28 mouse cellular contexts compared by ENCODE assay signal in genomic region chr4:117545448-117545847, GRCm38 (mm10). TPM values are rescaled to one million over a fixed set of nuclear protein-coding genes. Genes with fewer than 3 reads are reported as not detected.
DNase-seq lines count a peak whose midpoint lies in the region; ATAC-seq and TF ChIP-seq lines count a peak whose summit lies in the region.
"Had no signal": no experiment of that assay in that cellular context is flagged by ENCODE, and none has a peak within 500 bp of the region (broad histone marks: within the 10 kb centered on the region; RNA-seq: fewer than 3 reads in every experiment).

No protein-coding gene starts in this region.

- no peaks in the 10 kb centered on the region for H3K9me3 ChIP-seq in CH12.LX (replicated peaks; ENCODE audit: low read length)
- no peaks in the 10 kb centered on the region for H3K9me3 ChIP-seq in lung, postnatal 0 days (ENCODE audit: low read length)
- H3K9me3 ChIP-seq: forebrain, embryonic 10.5 days; forebrain, embryonic 13.5 days; G1E; heart, embryonic 10.5 days; heart, embryonic 13.5 days had no signal

- no peaks in the 10 kb centered on the region for H3K79me2 ChIP-seq in CH12.LX (replicated peaks; ENCODE audit: control insufficient read depth, extremely low read depth, insufficient read depth, poor library complexity, severe bottlenecking)

- TF ChIP-seq CTCF in CH12.LX (conservative IDR thresholded peaks at IDR 0.05 in 1 of 2, IDR thresholded peaks at IDR 0.05 in 1 of 2; ENCODE audit: low read depth in 2 of 2, low read length in 2 of 2): no peak
- TF ChIP-seq CTCF in lung, postnatal 0 days (IDR thresholded peaks at IDR 0.05): no peak

- in situ Hi-C loops in CH12.LX (cut with MboI; ENCODE audit: low pct_ligation_motif_present, low pct_unique_long_range_greater_than_20kb, low sequenced_read_pairs): no loop called here

- TF ChIP-seq EP300 in CH12.LX (IDR thresholded peaks at IDR 0.05; ENCODE audit: low read length): peak; percentile 24; the same call in 1 of the 2 replicates
- no peak for TF ChIP-seq EP300 in lung, postnatal 0 days (IDR thresholded peaks at IDR 0.05)

- no peak overlapping the region for H3K9ac ChIP-seq in CH12.LX (ENCODE audit: insufficient read depth, low read depth)
- H3K9ac ChIP-seq in lung, postnatal 0 days (replicated peaks; ENCODE audit: low read depth): no peak overlapping the region
- H3K9ac ChIP-seq: forebrain, embryonic 13.5 days; heart, embryonic 13.5 days; hindbrain, embryonic 14.5 days had no signal

- DNase-seq in CH12.LX (ENCODE audit: extremely low read depth): peak; percentile 48
- DNase-seq in embryo, embryonic 11 days: no peak
- DNase-seq in lung, postnatal 0 days (ENCODE audit: low spot score): no peak
- DNase-seq in left cerebral cortex, adult 18-20 months (ENCODE audit: low spot score in 2 of 2): no peak
- no peak for DNase-seq in thymus, postnatal 10 days (ENCODE audit: low spot score in 2 of 2)
- DNase-seq: adrenal gland, postnatal 10 days; cerebellum, adult 11-12 months; cerebellum, adult 8-10 months; cerebellum, postnatal 10 days; cerebellum, postnatal 36 days; gastrocnemius, adult 2 months; gastrocnemius, postnatal 14 days; heart, adult 2 months; heart, postnatal 14 days; heart, postnatal 4 days had no signal

- no peak overlapping the region for H3K27ac ChIP-seq in CH12.LX (ENCODE audit: insufficient read depth, low read depth)
- no peak overlapping the region for H3K27ac ChIP-seq in lung, postnatal 0 days (ENCODE audit: low read length)
- H3K27ac ChIP-seq: forebrain, embryonic 10.5 days; forebrain, embryonic 13.5 days; gastrocnemius, adult 2 months; heart, adult 2 months; heart, embryonic 10.5 days; heart, embryonic 13.5 days; hindbrain, embryonic 14.5 days; hindbrain, postnatal 0 days had no signal

- no peak overlapping the region for H3K4me2 ChIP-seq in CH12.LX (ENCODE audit: insufficient read depth, low read depth, poor library complexity, severe bottlenecking)
- no peak overlapping the region for H3K4me2 ChIP-seq in lung, postnatal 0 days (replicated peaks; ENCODE audit: low read depth, low read length)
- H3K4me2 ChIP-seq: forebrain, embryonic 13.5 days; heart, embryonic 13.5 days; hindbrain, embryonic 14.5 days had no signal

- no peaks in the 10 kb centered on the region for H3K36me3 ChIP-seq in CH12.LX (replicated peaks in 1 of 2; ENCODE audit: control insufficient read depth in 1 of 2, insufficient read depth in 1 of 2, low read length in 1 of 2)
- no peaks in the 10 kb centered on the region for H3K36me3 ChIP-seq in lung, postnatal 0 days (ENCODE audit: insufficient read depth, low read length)
- H3K36me3 ChIP-seq: forebrain, embryonic 10.5 days; G1E; heart, embryonic 10.5 days; heart, embryonic 13.5 days had no signal

- no peaks in the 10 kb centered on the region for H3K27me3 ChIP-seq in CH12.LX (replicated peaks)
- no peaks in the 10 kb centered on the region for H3K27me3 ChIP-seq in lung, postnatal 0 days (replicated peaks; ENCODE audit: insufficient read depth, low read length)
- H3K27me3 ChIP-seq: forebrain, embryonic 13.5 days; heart, embryonic 13.5 days; Patski had no signal

- H3K4me1 ChIP-seq in CH12.LX (ENCODE audit: control insufficient read depth in 1 of 2, insufficient read depth in 2 of 2): peaks cover 11 to 38% of the 10 kb centered on the region in 2 experiments; a peak in 3 of 4 replicates
- no peaks in the 10 kb centered on the region for H3K4me1 ChIP-seq in lung, postnatal 0 days (ENCODE audit: insufficient read depth, low read depth, low read length)

- TF ChIP-seq POLR2A in CH12.LX (IDR thresholded peaks at IDR 0.05; ENCODE audit: low read depth, low read length): no peak

- peak; percentile 46 for ATAC-seq in common myeloid progenitor, adult 5-6 weeks (replicated peaks; ENCODE audit: low read depth, poor library complexity, severe bottlenecking)
- ATAC-seq in megakaryocyte, adult 5-6 weeks (ENCODE audit: poor library complexity, severe bottlenecking): peak; percentile 61
- ATAC-seq in monocyte, adult 5-6 weeks (replicated peaks; ENCODE audit: insufficient number of reproducible peaks, low FRiP score, low TSS enrichment, poor library complexity, severe bottlenecking): 0 out of 2 replicates have a peak, but pooled peaks have one; percentile 28
- ATAC-seq in lung, postnatal 0 days: no peak
- ATAC-seq: forebrain, embryonic 13.5 days; forebrain, embryonic 16.5 days; hindbrain, postnatal 0 days; inflammation-experienced regulatory T-cells, adult 6 months; Patski had no signal

- WGBS in lung, postnatal 0 days: 85% methylated on average over 3 of the region's 3 CpGs

- TF ChIP-seq RAD21 in CH12.LX (IDR thresholded peaks at IDR 0.05; ENCODE audit: low read depth, low read length): no peak

- H3K4me3 ChIP-seq in CH12.LX (replicated peaks in 1 of 3; ENCODE audit: low read depth in 2 of 3, low read length in 2 of 3, poor library complexity in 1 of 3): no peak overlapping the region
- H3K4me3 ChIP-seq in lung, postnatal 0 days (ENCODE audit: low read depth, low read length): no peak overlapping the region
- H3K4me3 ChIP-seq: forebrain, embryonic 10.5 days; forebrain, embryonic 13.5 days; gastrocnemius, adult 2 months; heart, adult 2 months; heart, embryonic 10.5 days; heart, embryonic 13.5 days had no signal

- dilution Hi-C loops in CH12.LX (cut with MboI; ENCODE audit: extremely low pct_ligation_motif_present, extremely low pct_unique_long_range_greater_than_20kb, low sequenced_read_pairs): no loop called here

TF ChIP-seq in CH12.LX, 34 proteins besides CTCF, POLR2A, EP300 and RAD21:
- TF ChIP-seq USF1 (IDR thresholded peaks at IDR 0.05; ENCODE audit: low read depth, low read length): peak; percentile 47
- no peak for TF ChIP-seq UBTF (IDR thresholded peaks at IDR 0.05; ENCODE audit: low read depth, low read length)
- TF ChIP-seq USF2 (conservative IDR thresholded peaks at IDR 0.05; ENCODE audit: low read depth, low read length): peak; percentile 36
- peak; percentile 76 for TF ChIP-seq BHLHE40 (IDR thresholded peaks at IDR 0.05; ENCODE audit: low read depth, low read length)
- TF ChIP-seq SIN3A (IDR thresholded peaks at IDR 0.05; ENCODE audit: low read length): no peak
- no peak for TF ChIP-seq NRF1 (IDR thresholded peaks at IDR 0.05; ENCODE audit: low read depth, low read length)
- no peak for TF ChIP-seq E2F4 (IDR thresholded peaks at IDR 0.05; ENCODE audit: insufficient replicate concordance, low read depth, low read length)
- TF ChIP-seq IRF4 (IDR thresholded peaks at IDR 0.05; ENCODE audit: low read depth, low read length): 0 out of 2 replicates have a peak, but pooled peaks have one; percentile 13
- TF ChIP-seq RCOR1 (conservative IDR thresholded peaks at IDR 0.05; ENCODE audit: low read depth, low read length): no peak
- TF ChIP-seq ETS1 (conservative IDR thresholded peaks at IDR 0.05; ENCODE audit: low read depth, low read length): peak; percentile 40; the same call in 1 of the 2 replicates
- TF ChIP-seq JUN (IDR thresholded peaks at IDR 0.05; ENCODE audit: insufficient read depth, low read depth, low read length): no peak
- no peak for TF ChIP-seq MYC (IDR thresholded peaks at IDR 0.05; ENCODE audit: low read depth, low read length)
- no peak for TF ChIP-seq HCFC1 (IDR thresholded peaks at IDR 0.05; ENCODE audit: low read depth, low read length)
- TF ChIP-seq JUND (conservative IDR thresholded peaks at IDR 0.05; ENCODE audit: low read depth, low read length): no peak
TF ChIP-seq in CH12.LX: peak in this region for 5.

RNA-seq across cellular contexts. Expression of gene Eri3, which starts 4.7 kb away (rescaled TPM):
- total RNA-seq in CH12.LX (2012; rRNA removed): 31.6 and 38.0 TPM in 2 replicates
- total RNA-seq in CH12.LX (2014; rRNA removed): 28.4 and 31.2 TPM in 2 replicates
- polyA plus RNA-seq in CH12.LX (2012; ENCODE audit: insufficient read length, low read depth): 31.1 and 31.9 TPM in 2 replicates
- 27.1 and 37.4 TPM in 2 replicates for total RNA-seq in common myeloid progenitor, adult 5-6 weeks (2017)
- total RNA-seq in megakaryocyte, adult 5-6 weeks (2015): 36.8 and 39.7 TPM in 2 replicates
- total RNA-seq in megakaryocyte, adult 5-6 weeks (2017): 12.9 and 13.3 TPM in 2 replicates
- total RNA-seq in monocyte, adult 5-6 weeks (2017): 10.0 to 57.7 TPM (median 14.9 TPM) in 3 replicates
- 75.1 and 79.3 TPM in 2 replicates for polyA plus RNA-seq in lung, postnatal 0 days (2015; fragmentation: Nextera tagmentation; extraction: Ambion mirVana)
- 100 to 1,000 TPM; 211 to 231 TPM for total RNA-seq in left cerebral cortex, adult 18-20 months (2021)

RNA-seq across cellular contexts. Expression of gene Rnf220, which starts 48.6 kb away (rescaled TPM):
- 78.7 and 86.8 TPM in 2 replicates for total RNA-seq in CH12.LX (2012; rRNA removed)
- 64.4 and 67.2 TPM in 2 replicates for total RNA-seq in CH12.LX (2014; rRNA removed)
- 117 and 122 TPM in 2 replicates for polyA plus RNA-seq in CH12.LX (2012; ENCODE audit: insufficient read length, low read depth)
- 86.4 and 99.5 TPM in 2 replicates for total RNA-seq in common myeloid progenitor, adult 5-6 weeks (2017)
- total RNA-seq in megakaryocyte, adult 5-6 weeks (2015): 38.7 and 40.6 TPM in 2 replicates
- 76.7 and 84.3 TPM in 2 replicates for total RNA-seq in megakaryocyte, adult 5-6 weeks (2017)
- total RNA-seq in monocyte, adult 5-6 weeks (2017): 106 to 139 TPM (median 116 TPM) in 3 replicates
- 47.9 and 50.7 TPM in 2 replicates for polyA plus RNA-seq in lung, postnatal 0 days (2015; fragmentation: Nextera tagmentation; extraction: Ambion mirVana)
- 100 to 1,000 TPM; 208 to 211 TPM for total RNA-seq in left cerebral cortex, adult 18-20 months (2021)
